Mouse (Mus musculus) myocyte (in vitro differentiated cells): ENCODE measurements around the gene Dgkg.

Source experiments
- CEBPB ChIP-seq: IDR thresholded peaks from 2 replicates; pipeline ENCODE4 v1.6.1; 2011; ENCODE audit warnings: mild to moderate bottlenecking, moderate library complexity; ENCODE audit not compliant: poor library complexity, insufficient read depth, severe bottlenecking
- E2F4 ChIP-seq: IDR thresholded peaks from one replicate; pipeline ENCODE4 v1.6.1; 2011; ENCODE audit warnings: mild to moderate bottlenecking, control low read depth, moderate library complexity; ENCODE audit not compliant: insufficient read depth
- MAX ChIP-seq: IDR thresholded peaks from one replicate; pipeline ENCODE4 v1.6.1; 2011; ENCODE audit warnings: low read depth, mild to moderate bottlenecking, control low read depth
- MYOD1 ChIP-seq, 3 experiments: IDR thresholded peaks; one replicate each; pipeline ENCODE4 v1.6.1; 2011; ENCODE audit warnings: control low read depth in 2 of 3, low read depth in 2 of 3, mild to moderate bottlenecking in 2 of 3, moderate library complexity in 1 of 3; ENCODE audit not compliant: insufficient read length in 2 of 3, control insufficient read depth in 1 of 3
- POLR2A ChIP-seq: IDR thresholded peaks from one replicate; pipeline ENCODE4 v1.6.1; 2011; ENCODE audit warnings: low read depth, mild to moderate bottlenecking, control low read depth, moderate library complexity; ENCODE audit not compliant: insufficient read length
- POLR2AphosphoS2 ChIP-seq: IDR thresholded peaks from one replicate; pipeline ENCODE4 v1.6.1; 2011; ENCODE audit warnings: low read depth, control low read depth; ENCODE audit not compliant: insufficient read length
- REST ChIP-seq: IDR thresholded peaks from one replicate; pipeline ENCODE4 v1.6.1; 2011; ENCODE audit warnings: mild to moderate bottlenecking, control low read depth, moderate library complexity; ENCODE audit not compliant: insufficient read depth, insufficient read length
- SRF ChIP-seq: IDR thresholded peaks from one replicate; pipeline ENCODE4 v1.6.1; 2011; ENCODE audit warnings: low read depth; ENCODE audit not compliant: control insufficient read depth, insufficient read length
- TCF12 ChIP-seq: IDR thresholded peaks from one replicate; pipeline ENCODE4 v1.6.1; 2011; ENCODE audit warnings: mild to moderate bottlenecking, control low read depth; ENCODE audit not compliant: poor library complexity, insufficient read depth, severe bottlenecking
- TCF3 ChIP-seq: IDR thresholded peaks from one replicate; pipeline ENCODE4 v1.6.1; 2011; ENCODE audit warnings: low read depth, control low read depth; ENCODE audit not compliant: insufficient read length
- USF1 ChIP-seq: IDR thresholded peaks from one replicate; pipeline ENCODE4 v1.6.1; 2011; ENCODE audit warnings: low read depth, mild to moderate bottlenecking, control low read depth, moderate library complexity

DNA sequence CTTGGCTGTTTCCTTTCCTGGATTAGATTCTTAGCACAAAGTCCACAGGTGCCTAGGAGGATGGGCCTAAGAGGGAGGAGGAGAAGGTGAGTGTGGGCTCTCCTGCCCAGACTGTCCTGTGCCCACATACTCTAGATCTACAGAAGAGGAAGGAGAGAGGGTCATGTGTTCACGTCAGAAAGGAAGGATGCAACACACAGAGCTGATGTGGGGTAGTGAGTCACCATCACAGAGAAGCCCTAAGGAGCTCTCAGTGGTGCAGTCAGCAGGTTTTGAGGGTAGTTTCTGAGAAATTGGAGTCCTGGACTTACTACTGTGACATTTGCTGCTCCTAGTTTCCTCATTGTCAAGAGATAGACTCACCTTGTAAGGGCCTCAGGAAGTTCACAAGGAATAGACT lies 196.1 kb downstream of the Dgkg start:
- TF ChIP-seq MYOD1 (IDR thresholded peaks at IDR 0.05; ENCODE audit: control insufficient read depth in 1 of 3, insufficient read length in 2 of 3, low read depth in 2 of 3) (no peak), POLR2A (no peak), POLR2AphosphoS2 (no peak), REST (no peak), MAX (no peak), TCF12 (no peak), CEBPB (no peak), E2F4 (no peak), USF1 (no peak), SRF (no peak), TCF3 (no peak)
